Mouse (Mus musculus) ZHBTc4 (cell line): Measurements from ENCODE around the gene Entpd1.
A peak's percentile ranks its signal among the peaks of the same experiment; 100 is the strongest.

ENCODE experiments used
- DNase-seq: peaks from one replicate; pipeline ENCODE4 v3.0.0-alpha.2; 2011; ENCODE audit warnings: low read depth, low spot score

Gene Entpd1

GRCm38 (mm10) chr19:40722137-40723038 is 110.2 kb downstream of the Entpd1 start:
- peak; percentile 54 for DNase-seq

DNA sequence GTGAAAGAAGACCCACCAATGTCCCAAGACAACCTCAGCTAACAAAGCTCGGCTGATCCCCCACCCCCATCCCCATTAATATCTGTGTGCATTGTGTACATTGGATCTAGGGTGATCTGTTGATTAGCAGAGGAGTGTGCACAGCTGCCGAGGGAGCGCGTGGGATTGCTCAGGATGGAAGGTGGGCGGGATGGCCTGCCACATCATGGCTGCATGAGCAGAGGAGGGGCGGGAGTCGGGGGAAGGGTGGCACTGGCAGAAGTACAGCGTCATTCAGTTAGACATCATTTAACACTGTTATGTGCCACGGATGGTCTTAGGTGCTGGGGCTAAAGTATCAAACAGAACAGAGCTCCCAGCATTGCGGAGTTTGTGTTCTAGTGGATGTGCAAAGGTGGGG is 111.3 kb downstream of the Entpd1 start:
- DNase-seq = peak; percentile 28

DNA sequence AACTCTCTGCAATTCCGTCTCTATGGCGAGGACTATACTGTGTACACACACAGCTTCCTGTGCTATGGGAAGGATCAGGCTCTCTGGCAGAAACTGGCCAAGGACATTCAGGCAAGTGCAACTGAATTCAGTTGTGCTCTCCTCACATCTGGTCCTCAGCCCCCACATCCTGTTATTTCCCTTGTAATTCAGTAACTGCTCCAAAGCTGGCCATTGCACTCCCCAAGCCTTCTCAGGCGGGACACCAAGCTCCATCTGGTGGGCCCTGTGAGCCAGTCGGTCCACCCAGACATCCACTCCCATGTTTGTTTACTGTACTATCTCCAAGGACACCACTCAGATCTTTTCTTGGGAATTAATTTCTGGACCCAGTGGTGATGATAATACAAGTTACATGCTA is 114.0 kb downstream of the Entpd1 start:
- DNase-seq = no peak

DNA sequence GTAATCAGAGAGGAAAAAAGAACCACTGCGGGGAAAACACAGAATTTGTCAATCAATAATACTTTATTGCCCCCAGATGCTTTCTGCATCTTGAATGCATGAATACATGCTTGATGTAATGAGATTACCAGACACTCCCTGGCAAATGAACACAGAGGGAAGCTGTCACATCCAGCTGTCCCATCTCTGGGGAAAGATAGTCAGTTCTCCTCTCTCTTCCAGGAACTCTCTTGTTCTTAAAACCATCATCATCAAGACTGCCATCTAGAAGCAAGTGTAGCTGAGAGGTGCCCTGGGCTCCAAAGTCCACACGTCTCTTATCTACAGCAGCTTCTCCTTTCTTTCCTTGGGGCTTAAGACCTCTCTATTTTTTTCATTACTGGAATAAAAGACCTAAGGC is 114.4 kb downstream of the Entpd1 start:
- DNase-seq = no peak

DNA sequence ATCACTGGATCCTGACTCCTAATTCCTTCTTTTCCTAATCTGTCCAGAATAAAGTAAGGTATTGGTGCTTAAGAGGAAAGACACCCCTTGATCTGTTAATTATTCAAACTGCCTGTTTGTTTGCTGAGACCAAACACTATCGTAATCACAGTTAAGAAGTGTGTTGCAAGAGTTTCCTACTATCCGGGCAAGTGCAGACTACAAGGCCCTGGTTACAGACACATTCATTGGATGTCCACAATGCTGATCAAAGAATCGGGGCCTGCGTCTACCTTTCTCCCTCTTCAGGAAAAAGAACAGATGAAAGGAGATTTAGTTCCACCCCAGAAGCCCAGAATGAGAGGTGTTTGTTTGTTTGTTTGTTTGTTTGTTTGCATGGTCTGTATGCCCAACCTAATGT is 116.0 kb downstream of the Entpd1 start:
- no peak for DNase-seq

- no peak for DNase-seq
Measured at GRCm38 (mm10) chr19:40728732-40729420, 116.7 kb downstream of the Entpd1 start.

GRCm38 (mm10) chr19:40733409-40733808 is 121.2 kb downstream of the Entpd1 start:
- no peak for DNase-seq

GRCm38 (mm10) chr19:40733849-40734248 is 121.7 kb downstream of the Entpd1 start:
- DNase-seq = no peak

- DNase-seq = peak; percentile 94
Measured at GRCm38 (mm10) chr19:40736680-40737512, 124.7 kb downstream of the Entpd1 start.

GRCm38 (mm10) chr19:40737613-40738012 is 125.4 kb downstream of the Entpd1 start:
- DNase-seq = no peak

DNA sequence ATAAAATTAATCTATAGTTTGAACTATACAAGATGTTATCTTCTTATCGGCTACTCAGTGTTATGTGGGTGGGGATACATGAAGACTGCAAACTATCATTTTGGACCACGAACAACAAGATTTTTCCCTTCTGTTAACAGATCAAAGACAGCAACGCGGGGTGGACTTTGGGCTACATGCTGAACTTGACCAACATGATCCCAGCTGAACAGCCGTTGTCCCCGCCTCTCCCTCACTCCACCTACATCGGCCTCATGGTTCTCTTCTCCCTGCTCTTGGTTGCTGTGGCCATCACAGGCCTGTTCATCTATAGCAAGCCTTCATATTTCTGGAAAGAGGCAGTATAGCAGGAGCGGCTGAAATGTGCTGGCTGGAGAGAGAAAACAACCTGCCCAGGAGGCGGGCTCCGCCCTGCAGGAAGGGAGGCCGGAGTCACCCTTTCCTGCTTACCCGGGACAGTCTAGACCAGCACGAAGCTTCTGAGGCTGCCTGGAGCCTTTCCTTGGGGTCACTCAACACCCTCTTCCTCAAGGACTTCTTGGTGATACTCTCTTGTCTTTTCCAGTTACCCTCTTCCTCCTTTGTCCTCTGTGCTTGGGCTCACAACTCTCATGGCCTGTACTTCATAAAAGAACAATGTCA is 126.6 kb downstream of the Entpd1 start:
- no peak for DNase-seq

GRCm38 (mm10) chr19:40746603-40747002 is 134.4 kb downstream of the Entpd1 start:
- DNase-seq = peak; percentile 65

DNA sequence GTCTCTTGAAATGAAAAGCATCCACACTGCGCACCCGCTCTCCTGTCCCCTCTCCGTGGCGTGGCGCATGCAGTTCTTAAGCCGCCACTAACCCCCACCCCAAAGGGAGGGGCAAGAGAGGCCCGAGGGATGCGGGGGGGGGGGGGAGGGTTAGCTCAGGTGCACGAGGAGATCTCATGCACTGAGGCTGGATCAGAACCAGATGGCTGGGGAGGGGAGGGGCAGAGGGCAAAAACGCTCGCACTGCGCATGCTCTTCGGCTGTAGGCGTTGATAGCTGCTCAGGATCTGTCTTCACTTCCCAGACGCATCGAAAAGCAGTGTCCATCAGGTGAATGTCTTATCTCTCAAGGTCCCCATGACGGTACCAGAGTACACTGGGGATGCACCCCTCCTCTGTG is 136.4 kb downstream of the Entpd1 start, which contains the start of gene Cc2d2b:
Cc2d2b (plus strand) TSS at position 195 of the 400 bp plus-strand sequence.
- DNase-seq = peak; percentile 82

GRCm38 (mm10) chr19:40754311-40754710 is 142.1 kb downstream of the Entpd1 start:
- DNase-seq = peak; percentile 83

GRCm38 (mm10) chr19:40760071-40760470 is 147.9 kb downstream of the Entpd1 start:
- DNase-seq = no peak

DNA sequence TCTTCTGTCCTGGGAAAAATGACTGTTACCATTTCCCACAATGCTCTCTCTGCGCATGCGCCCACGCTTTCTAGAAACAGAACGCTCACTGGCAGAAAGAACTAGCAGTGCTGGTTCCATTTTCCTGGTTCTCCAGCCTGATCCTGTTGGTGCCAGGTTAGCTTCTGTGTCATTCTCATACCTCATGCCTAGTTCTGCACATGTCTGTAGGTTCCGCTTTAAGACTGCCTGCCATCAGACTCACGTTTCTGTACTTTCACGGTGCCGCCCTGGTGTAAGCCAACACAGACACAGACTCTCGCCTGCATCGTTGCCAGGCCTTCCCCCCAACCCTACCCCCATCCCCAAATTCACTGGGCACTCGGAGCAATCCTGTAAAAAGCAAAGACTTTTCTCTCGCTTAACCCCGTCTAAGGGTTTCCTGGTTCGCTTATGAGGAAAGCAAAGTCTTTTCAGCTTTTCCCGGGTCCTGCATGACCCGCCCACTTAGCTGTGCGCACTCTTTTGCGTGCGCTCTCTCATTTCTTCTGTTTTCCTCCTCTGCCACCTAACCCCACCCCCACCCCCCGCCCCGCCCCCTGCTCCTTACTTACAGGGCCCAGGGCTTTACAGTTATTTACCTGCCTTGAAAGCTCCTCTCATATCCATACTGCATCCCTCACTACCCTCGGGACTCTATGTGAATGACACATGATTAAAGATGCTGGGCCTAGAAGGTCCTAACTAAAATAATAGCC is 150.0 kb downstream of the Entpd1 start:
- peak; percentile 51 for DNase-seq

DNA sequence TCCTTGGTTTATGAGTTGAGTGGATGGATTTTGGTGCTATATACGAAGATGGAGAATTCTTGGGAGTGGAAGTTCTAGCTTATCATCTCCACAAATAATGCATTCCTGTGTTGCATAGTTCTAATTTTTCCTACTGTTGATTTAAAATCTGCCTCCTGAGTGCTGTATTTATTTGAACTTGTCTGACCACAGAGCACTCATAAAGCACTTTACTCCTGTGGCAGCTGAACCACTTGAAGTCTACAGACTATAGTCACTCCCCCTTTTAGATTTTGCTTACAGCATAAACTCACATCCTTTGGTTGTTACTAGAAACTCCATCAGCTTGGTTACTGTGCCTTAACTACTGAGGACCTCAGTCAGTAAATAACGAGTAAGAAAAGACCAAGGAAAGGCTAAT is 155.0 kb downstream of the Entpd1 start:
- DNase-seq = no peak

DNA sequence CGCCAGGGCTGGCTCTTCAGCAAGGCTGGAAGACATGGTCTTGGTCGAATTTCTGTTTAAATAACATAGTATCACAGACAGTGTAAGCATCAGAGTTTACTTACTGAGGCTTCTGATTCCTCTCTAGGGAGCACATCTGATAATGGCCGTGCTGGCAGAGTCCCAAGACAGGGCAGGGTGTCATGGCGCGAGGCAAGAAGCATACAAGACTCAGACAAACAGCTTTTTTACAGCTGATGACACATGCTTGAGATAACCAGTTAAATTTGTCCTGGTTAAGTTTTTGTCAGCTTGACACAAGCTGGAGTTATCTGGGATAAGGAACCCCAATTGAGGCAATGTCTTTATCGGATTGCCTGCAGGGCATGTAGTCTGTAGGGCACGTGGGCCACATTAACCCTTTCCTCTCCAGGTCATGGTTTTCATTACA is 157.2 kb downstream of the Entpd1 start:
- no peak for DNase-seq

DNA sequence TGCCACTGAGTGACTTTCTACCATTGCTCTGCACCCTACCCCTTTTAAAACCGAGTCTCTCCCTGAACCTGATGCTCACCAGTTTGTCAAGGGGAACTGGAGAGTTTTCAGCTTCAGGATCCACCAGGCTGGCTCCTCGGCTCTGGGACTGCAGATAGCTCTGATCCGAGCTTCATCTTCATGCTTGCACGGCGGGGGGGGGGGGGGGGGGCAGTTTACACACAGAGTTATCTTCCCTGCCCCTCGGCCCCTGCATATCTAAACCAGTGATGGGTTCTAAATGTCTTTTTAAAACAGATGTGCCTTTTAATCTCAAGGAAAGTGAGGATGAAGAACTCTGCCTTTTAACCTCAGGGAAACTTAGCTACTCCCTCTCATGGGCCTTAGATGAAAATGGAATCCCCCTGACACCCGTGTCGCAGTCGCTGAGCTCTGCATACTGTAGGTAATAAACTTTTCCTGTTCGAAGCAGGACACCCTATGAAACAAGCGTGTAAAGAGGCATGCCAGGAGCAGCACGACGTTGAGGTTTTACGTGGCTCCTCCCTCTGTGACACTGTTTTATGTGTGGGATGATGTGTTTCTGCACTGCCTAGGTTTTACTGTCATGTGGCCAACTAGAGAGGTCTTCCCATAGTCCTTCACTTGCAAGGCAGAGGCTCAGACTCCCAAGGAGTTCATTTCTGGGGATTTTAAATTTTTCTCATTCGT is 176.0 kb downstream of the Entpd1 start:
- no peak for DNase-seq

DNA sequence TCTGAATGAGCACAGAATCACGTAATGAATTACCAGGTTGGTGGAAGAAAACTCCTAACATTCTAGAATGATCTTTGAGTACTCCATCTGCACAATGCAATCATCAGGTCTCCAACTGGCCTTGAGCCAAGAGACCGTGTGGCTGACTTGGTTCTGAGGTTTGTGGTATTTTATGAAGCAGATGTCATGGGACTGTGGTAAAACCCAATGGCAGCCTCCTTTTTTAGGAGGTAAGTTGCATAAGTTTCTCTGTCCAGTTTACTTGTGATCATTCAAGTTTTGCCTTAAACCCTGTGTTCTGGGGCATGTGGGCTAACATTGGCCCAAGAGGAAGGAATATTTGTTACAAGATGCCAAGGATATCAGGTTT is 176.5 kb downstream of the Entpd1 start:
- DNase-seq = no peak
